Mouse (Mus musculus) T-cell, adult 2 months (primary cell): ENCODE data around the gene Csrnp3.

Experiments used
- DNase-seq: peaks from one replicate; pipeline ENCODE4 v3.0.0; 2022; ENCODE audit warnings: low spot score

Gene Csrnp3

GRCm38 (mm10) chr2:65953726-65954340 lies 108.3 kb downstream of the Csrnp3 start:
- DNase-seq: no peak

GRCm38 (mm10) chr2:65955804-65956203 lies 110.2 kb downstream of the Csrnp3 start:
- DNase-seq: no peak

- no peak for DNase-seq
These were observed 111.2 kb downstream of the Csrnp3 start for GRCm38 (mm10) chr2:65956727-65957126.

GRCm38 (mm10) chr2:65963420-65963819 lies 117.9 kb downstream of the Csrnp3 start:
- no peak for DNase-seq

GRCm38 (mm10) chr2:65968810-65969209 lies 123.2 kb downstream of the Csrnp3 start:
- DNase-seq: no peak

- no peak for DNase-seq
These were observed 128.3 kb downstream of the Csrnp3 start for GRCm38 (mm10) chr2:65973907-65974306.

GRCm38 (mm10) chr2:65975383-65975782 lies 129.8 kb downstream of the Csrnp3 start:
- no peak for DNase-seq

GRCm38 (mm10) chr2:65979338-65980053 lies 133.9 kb downstream of the Csrnp3 start:
- no peak for DNase-seq

- no peak for DNase-seq
These were observed 135.9 kb downstream of the Csrnp3 start for GRCm38 (mm10) chr2:65981470-65981869.

GRCm38 (mm10) chr2:65981965-65982364 lies 136.4 kb downstream of the Csrnp3 start:
- DNase-seq: no peak

- no peak for DNase-seq
These were observed 140.1 kb downstream of the Csrnp3 start for GRCm38 (mm10) chr2:65985706-65986105.

GRCm38 (mm10) chr2:65987069-65987468 lies 141.5 kb downstream of the Csrnp3 start:
- DNase-seq: no peak

GRCm38 (mm10) chr2:65987588-65987987 lies 142.0 kb downstream of the Csrnp3 start:
- DNase-seq: no peak

GRCm38 (mm10) chr2:65988788-65989187 lies 143.2 kb downstream of the Csrnp3 start:
- no peak for DNase-seq

- DNase-seq: no peak
These were observed 144.5 kb downstream of the Csrnp3 start for GRCm38 (mm10) chr2:65990108-65990507.

- no peak for DNase-seq
These were observed 145.2 kb downstream of the Csrnp3 start for GRCm38 (mm10) chr2:65990754-65991153.

GRCm38 (mm10) chr2:65993371-65993770 lies 147.8 kb downstream of the Csrnp3 start:
- no peak for DNase-seq

- DNase-seq: no peak
These were observed 149.4 kb downstream of the Csrnp3 start for GRCm38 (mm10) chr2:65994886-65995468.

- no peak for DNase-seq
These were observed 153.2 kb downstream of the Csrnp3 start for GRCm38 (mm10) chr2:65998747-65999146.

GRCm38 (mm10) chr2:66008995-66009654 lies 163.6 kb downstream of the Csrnp3 start:
- DNase-seq: no peak

- DNase-seq: no peak
These were observed 164.1 kb downstream of the Csrnp3 start for GRCm38 (mm10) chr2:66009677-66010076.

GRCm38 (mm10) chr2:66018711-66019110 lies 173.1 kb downstream of the Csrnp3 start:
- no peak for DNase-seq

- DNase-seq: no peak
These were observed 173.7 kb downstream of the Csrnp3 start for GRCm38 (mm10) chr2:66019235-66019634.
